Mouse (Mus musculus) hindlimb bud, embryonic 11.5 days (tissue): ENCODE results near the gene Sult3a2.
"Not testable (repeated sequence)": the region's sequence is repeated elsewhere in the genome, so short reads cannot be mapped to it uniquely, and the experiment has no call there.

ENCODE experiments used
- DNase-seq: peaks from one replicate; pipeline ENCODE4 v3.0.0-alpha.2; 2012; ENCODE audit warnings: low read depth, low spot score; ENCODE audit errors: extremely low spot score

The Sult3a2 gene

GRCm38 (mm10) chr10:33786604-33787003 is at the start of gene Sult3a2:
TSS of gene Sult3a2 (minus strand) at chr10:33786704.
- DNase-seq: no peak

GRCm38 (mm10) chr10:33820892-33821291 is 34.4 kb upstream of the Sult3a2 start:
- DNase-seq: no peak

DNA sequence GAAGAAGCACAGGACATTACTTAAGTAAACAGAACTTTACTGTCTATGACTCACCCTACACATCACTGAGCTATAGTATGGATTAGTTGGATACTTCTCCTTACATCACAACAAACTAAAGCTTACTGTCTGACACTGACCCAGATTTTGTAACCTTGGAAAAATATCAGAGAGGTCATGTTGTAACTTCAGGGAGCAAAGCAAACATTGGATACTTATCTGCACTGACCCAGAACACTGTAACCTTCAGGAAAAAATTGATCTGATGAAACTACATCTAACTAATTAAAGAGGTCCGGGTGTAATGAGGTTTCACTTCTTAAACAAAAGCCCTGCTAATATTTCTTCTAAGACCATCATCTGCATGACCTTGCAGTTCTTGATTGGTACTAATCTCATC is 30.4 kb upstream of the Sult3a2 start:
- DNase-seq: no peak

GRCm38 (mm10) chr10:33814266-33814665 is 27.8 kb upstream of the Sult3a2 start:
- DNase-seq: no peak

- no peak for DNase-seq
These were observed 25.3 kb upstream of the Sult3a2 start for GRCm38 (mm10) chr10:33811807-33812206.

DNA sequence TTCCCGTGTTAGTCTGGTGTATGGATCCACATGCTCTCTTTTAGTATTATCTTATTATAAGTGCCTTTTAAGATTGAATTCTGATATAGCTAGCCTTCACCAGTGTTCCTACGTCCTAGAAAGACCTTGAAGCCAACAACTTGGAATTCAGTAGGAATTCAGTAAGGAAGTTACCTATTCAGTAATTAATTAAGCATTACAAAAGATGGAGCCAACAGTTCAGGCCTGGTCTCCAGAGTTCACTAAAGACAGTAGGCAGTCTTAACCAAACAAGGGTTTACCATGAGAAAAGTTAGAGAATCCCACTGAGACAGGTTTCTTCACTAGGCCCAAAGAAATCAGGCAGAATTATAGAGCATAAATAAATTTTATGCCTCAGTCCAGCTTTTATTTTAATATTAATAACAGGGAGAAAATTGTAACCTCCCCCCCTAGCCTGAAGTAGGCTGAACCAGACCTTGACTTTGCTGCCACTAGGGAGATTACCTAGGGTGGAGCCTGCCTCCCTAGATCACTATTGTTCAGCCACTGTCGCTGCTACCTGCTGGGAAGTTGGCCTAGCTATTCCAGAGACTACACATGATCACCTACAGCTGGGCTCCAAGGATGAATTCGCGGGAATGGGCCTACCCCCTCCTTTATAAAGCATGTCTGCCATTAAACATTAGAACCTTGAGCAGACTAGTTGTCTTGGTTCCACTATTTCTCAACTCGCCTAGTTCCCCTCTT is 10.9 kb upstream of the Sult3a2 start:
- not testable (repeated sequence) for DNase-seq

DNA sequence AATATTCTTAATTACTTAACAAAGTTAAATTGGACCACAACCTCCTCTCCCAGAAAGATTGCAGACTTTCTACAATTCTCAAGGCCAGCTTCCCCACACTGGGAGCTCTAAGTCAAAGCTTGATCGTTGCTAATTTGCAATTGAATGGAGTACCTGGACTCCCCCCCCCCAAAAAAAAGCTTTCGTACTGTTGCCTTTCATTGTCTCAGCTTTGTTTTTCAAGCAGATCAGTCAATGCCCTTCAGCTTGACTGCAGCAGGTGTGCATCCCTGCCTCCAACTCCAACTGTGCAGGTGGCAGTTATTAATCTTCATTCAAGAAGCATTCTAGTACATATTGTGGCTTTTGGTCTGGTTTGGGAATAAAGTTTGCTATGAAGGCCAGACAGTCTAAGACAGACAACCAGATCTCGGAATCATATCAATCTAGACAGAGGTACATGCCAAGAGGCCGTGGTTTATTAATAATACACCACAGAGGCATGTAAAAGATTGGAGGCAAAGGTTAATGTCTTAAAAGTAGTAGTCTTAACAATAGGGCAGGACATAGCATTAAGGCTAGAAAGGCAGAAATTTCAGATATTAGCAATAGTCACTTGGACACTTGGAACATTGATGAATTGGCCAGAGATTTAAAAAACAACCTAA is 9.9 kb upstream of the Sult3a2 start:
- DNase-seq: not testable (repeated sequence)

DNA sequence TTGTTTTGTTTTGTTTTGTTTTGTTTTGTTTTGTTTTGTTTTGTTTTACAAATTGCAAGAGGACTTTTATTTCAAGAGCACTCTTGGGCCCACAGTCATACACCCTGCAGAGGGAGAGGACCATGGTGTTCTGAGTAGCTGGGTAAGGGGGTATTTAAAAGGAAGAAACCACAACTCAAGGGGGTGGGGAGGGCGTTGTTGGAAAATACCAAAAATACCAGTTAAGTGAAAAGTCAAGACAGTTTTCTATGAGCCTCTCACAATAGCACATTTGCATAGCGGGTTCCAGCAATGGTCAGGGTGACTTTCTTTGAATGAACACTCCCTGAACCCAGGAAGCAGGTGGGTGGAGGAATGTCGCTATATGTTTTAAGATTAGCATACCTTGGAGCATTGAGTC is 5.7 kb upstream of the Sult3a2 start:
- not testable (repeated sequence) for DNase-seq

DNA sequence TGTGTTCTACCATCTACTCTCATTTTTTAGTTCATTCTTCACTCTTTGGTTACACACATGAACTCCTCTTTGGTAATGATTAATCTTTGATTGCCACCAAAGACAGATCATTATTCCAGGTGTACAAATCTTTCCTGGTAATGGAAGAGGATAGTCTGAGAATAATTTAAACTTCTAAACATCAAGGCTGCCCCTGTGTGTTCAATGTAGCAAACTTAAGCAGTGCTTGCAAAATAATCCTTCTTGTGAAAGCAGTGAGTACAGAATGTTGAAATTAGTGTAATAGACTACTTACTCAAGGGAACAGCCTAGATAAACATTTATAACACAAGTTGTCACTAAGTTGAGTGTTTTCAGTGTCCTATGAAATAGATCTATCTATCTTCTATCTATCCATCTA is 1.0 kb upstream of the Sult3a2 start:
- no peak for DNase-seq

GRCm38 (mm10) chr10:33735251-33735650 is 51.3 kb downstream of the Sult3a2 start:
- DNase-seq: not testable (repeated sequence)

DNA sequence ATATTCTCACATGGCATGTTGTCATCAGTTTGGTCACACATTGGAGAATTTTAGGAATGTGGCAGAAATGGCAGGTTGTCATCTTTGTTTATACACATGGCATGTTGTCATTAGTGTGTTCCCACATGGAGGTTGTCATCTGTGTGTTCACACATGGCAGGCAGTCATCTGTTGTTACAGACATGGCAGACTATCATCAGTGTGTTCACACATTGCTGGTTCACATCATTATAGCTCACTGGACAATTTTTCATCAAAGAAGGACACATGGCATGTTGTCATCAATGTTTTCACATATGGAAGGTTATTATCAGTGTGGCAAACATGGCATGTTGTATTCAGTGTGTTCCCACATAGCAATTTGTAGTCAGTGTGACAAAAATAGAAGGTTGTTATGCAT is 53.3 kb downstream of the Sult3a2 start:
- no peak for DNase-seq

- no peak for DNase-seq
These were observed 53.9 kb downstream of the Sult3a2 start for GRCm38 (mm10) chr10:33732409-33733185.

GRCm38 (mm10) chr10:33723764-33724163 is 62.7 kb downstream of the Sult3a2 start:
- no peak for DNase-seq

DNA sequence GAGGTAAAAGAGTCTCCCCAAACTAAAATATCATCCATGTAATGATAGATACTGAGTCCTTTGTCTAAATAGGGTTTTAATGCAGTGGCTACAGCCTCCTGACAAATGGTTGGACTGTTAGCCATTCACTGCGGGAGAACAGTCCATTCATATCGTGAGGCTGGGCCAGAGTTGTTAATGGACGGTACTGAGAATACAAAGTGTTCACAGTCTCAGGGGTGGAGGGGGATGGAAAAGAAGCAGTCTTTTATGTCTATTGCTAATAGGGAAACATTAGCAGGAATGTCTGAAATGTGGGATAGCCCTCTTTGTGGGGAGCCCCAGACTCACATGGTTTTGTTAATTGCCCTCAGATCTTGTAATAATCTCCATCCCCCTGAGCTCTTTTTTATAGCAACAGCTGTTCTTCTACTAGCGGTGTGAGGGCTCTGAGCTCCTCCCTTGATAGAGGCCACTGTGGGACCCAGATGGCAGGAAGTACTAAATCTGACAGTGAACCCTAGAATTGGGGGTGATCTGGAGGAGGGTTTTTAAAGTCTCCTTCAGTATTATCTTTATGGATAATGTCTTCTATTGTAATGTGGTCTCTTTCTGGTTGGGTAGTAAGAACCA is 64.6 kb downstream of the Sult3a2 start:
- DNase-seq: no peak
